Mouse (Mus musculus) intestine, embryonic 16.5 days (tissue): Measurements from ENCODE around the gene Sorbs2. TPM values are rescaled to one million over a fixed set of nuclear protein-coding genes. Genes with fewer than 3 reads are reported as not detected.

Source experiments
- ATAC-seq: fragments of 200-750 bp; cut with Nextera tagmentation; 2 replicates; pipeline ENCODE4 v1.8.0; 2017; ENCODE audit warnings: moderate TSS enrichment, moderate library complexity
- H3K27ac ChIP-seq: fragments of 300-500 bp; sonication (generic); 2 replicates; pipeline ENCODE4 v1.5.1; 2014; ENCODE audit warnings: mild to moderate bottlenecking, low read length
- H3K27me3 ChIP-seq: fragments of 300-500 bp; sonication (generic); replicated peaks from 2 replicates; pipeline ENCODE4 v1.6.1; 2014; ENCODE audit warnings: low read length, control low read depth, mixed read lengths; ENCODE audit not compliant: control insufficient read depth, insufficient read depth
- H3K36me3 ChIP-seq: fragments of 300-500 bp; sonication (generic); 2 replicates; pipeline ENCODE4 v1.6.1; 2014; ENCODE audit warnings: low read length, control low read depth; ENCODE audit not compliant: control insufficient read depth, insufficient read depth
- H3K4me1 ChIP-seq: fragments of 300-500 bp; sonication (generic); 2 replicates; pipeline ENCODE4 v1.6.1; 2014; ENCODE audit warnings: low read length, control low read depth, mixed read lengths; ENCODE audit not compliant: control insufficient read depth, insufficient read depth
- H3K4me2 ChIP-seq: fragments of 300-500 bp; sonication (generic); 2 replicates; pipeline ENCODE4 v1.6.1; 2014; ENCODE audit warnings: low read depth, low read length, control low read depth
- H3K4me3 ChIP-seq: fragments of 300-500 bp; sonication (generic); 2 replicates; pipeline ENCODE4 v1.5.1; 2014; ENCODE audit warnings: mild to moderate bottlenecking, low read length
- H3K9ac ChIP-seq: fragments of 300-500 bp; sonication (generic); 2 replicates; pipeline ENCODE4 v1.6.1; 2014; ENCODE audit warnings: low read depth, low read length
- H3K9me3 ChIP-seq: fragments of 300-500 bp; sonication (generic); 2 replicates; pipeline ENCODE4 v1.6.1; 2016; ENCODE audit warnings: low read length, control low read depth; ENCODE audit not compliant: control insufficient read depth
- WGBS: fragments of 180-500 bp; shearing (Covaris S2); extraction: QIAGEN DNeasy Blood & Tissue Kit; methylation state at CpG from one replicate; pipeline ENCODE4 v1.1.7; 2014; 5-methylcytosine and 5-hydroxymethylcytosine counted together
- polyA plus RNA-seq: library from polyadenylated mRNA; unstranded; fragments of >200 nt; fragmentation: Nextera tagmentation; extraction: Ambion mirVana; gene quantifications from 2 replicates; pipeline ENCODE4 v1.2.1, GENCODE M21; 2015

The Sorbs2 gene
- polyA plus RNA-seq, 1 experiment from 2014 or later, result 19.1 TPM

DNA sequence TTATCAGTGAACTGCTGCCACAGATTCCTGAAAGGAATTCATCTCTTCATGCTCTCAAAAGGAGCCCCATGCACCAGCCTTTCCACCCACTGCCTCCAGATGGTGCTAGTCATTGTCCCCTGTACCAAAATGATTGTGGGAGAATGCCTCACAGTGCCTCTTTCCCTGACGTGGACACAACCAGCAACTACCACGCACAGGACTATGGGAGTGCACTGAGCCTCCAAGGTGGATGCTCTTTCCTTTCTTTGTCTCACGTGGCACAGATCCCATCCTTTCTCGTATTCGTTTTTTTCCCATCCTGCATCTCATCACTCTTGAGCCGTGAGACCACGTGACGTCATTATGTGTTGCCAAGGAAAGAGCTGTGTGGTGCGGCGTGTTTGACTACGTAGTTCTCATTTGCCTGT lies 288.7 kb downstream of the Sorbs2 start:
- Histone ChIP-seq H3K9me3 (no peaks in the 10 kb centered on the region), H3K27me3 (no peaks in the 10 kb centered on the region), H3K27ac (no peak overlapping the region), H3K4me3 (no peak overlapping the region), H3K9ac (no peak overlapping the region), H3K36me3 (no peaks in the 10 kb centered on the region), H3K4me1 (no peaks in the 10 kb centered on the region), H3K4me2 (0 out of 2 replicates have a peak overlapping the region, but pooled peaks have one; percentile 27)
- no peak for ATAC-seq
- WGBS, result 60% methylated on average over 11 of the region's 11 CpGs

DNA sequence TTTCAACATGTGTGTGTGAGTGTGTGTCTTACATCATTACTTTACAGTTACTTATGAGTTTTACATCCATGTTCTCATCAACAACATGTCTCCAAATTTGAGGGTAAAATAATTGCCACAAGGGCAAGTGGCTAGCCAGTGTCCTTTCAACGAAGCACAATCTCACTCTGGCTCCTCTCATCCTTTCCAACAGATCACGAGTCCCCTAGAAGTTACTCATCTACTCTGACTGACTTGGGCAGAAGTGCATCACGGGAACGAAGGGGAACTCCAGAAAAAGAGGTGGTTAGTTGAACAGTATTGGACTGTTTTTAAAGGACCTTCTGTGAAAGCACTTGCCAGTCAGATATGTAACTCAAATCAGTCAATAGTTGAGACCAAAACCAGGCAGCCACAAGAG lies 291.9 kb downstream of the Sorbs2 start:
- no peaks in the 10 kb centered on the region for H3K4me1 ChIP-seq
- no peak overlapping the region for H3K27ac ChIP-seq
- whole genome bisulfite sequencing, result 84% methylated on average over 4 of the region's 4 CpGs
- no peaks in the 10 kb centered on the region for H3K36me3 ChIP-seq
- H3K9ac ChIP-seq, result no peak overlapping the region
- H3K9me3 ChIP-seq, result no peaks in the 10 kb centered on the region
- no peak for ATAC-seq
- no peak overlapping the region for H3K4me3 ChIP-seq
- H3K27me3 ChIP-seq, result no peaks in the 10 kb centered on the region
- no peak overlapping the region for H3K4me2 ChIP-seq

DNA sequence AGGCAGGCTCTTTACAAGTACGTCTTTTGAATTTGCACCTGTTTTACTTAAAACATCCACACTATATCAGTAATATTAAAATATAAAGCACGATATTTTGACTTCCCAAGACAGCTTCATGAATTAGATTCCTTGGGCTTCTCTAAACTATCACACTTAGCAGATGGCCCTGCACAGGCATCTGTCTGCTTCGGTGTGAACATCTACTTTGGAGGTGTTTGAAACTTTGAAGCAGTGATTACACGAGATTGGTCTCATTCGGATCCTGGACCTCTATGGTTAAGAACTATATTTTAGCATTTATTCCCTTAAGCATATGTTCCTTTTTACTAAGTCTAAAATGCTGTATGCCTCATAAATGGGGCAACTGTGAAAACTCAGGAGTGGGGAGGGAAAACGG lies 301.0 kb downstream of the Sorbs2 start:
- no peak overlapping the region for H3K4me3 ChIP-seq
- no peak for ATAC-seq
- H3K9me3 ChIP-seq, result no peaks in the 10 kb centered on the region
- H3K36me3 ChIP-seq, result no peaks in the 10 kb centered on the region
- no peaks in the 10 kb centered on the region for H3K27me3 ChIP-seq
- H3K4me2 ChIP-seq, result no peak overlapping the region
- no peaks in the 10 kb centered on the region for H3K4me1 ChIP-seq
- no peak overlapping the region for H3K9ac ChIP-seq
- WGBS, result 82% methylated on average over 6 of the region's 6 CpGs
- H3K27ac ChIP-seq, result no peak overlapping the region

DNA sequence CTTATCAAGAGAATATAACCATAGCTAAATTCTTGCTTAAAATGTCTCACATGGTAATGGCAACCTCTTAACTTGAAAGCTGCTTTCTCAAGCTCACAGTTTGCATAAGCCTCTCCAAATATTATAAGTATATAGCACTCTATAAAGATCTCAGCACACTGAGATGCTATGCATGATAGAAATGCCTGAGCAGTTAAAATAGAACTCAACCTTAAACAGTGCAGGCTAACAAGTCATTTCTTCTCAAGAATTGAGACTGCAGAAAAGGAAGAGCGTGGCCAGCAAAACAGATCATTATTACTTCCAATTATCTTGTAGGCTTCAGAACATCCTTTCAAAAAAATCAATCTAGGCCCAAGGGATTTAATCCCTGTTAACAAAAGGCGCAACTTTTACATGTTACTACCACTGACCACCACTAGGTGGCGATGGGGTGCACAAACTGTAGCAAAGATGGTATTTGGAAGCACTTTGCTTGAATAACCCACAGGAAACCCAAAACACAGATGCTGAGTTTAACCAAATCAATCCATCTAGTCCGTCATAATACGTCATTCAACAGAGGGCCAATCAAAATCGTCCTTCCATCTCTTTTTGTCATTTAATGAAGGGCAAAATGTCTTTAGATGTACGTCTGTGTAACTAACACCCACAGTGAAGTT lies 309.3 kb downstream of the Sorbs2 start:
- Histone ChIP-seq H3K27ac (no peak overlapping the region), H3K36me3 (no peaks in the 10 kb centered on the region), H3K4me3 (no peak overlapping the region), H3K4me1 (no peaks in the 10 kb centered on the region; the same call in 1 of the 2 replicates), H3K9me3 (no peaks in the 10 kb centered on the region), H3K9ac (no peak overlapping the region), H3K4me2 (no peak overlapping the region), H3K27me3 (no peaks in the 10 kb centered on the region)
- ATAC-seq, result no peak
- 31% methylated on average over 7 of the region's 7 CpGs for WGBS

DNA sequence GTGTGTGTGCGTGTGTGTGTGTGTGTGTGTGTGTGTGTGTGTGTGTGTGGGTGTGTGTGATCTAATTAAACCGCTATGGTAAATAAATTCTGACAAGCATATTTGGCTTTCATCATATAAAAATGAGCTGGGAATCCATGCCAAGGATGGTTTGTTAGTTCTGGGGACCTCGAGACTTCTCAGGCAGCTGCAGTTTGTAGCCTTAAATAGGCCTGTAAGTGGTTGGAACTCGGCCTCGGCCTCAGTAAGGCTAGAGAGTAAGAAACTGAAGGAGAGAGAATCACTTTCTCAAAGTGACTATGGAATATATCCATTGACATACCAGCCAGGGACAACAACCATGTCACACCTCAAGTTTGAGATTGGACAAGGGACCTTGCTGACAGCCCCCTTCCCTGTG lies 314.1 kb downstream of the Sorbs2 start:
- no peaks in the 10 kb centered on the region for H3K9me3 ChIP-seq
- H3K9ac ChIP-seq, result no peak overlapping the region
- H3K27ac ChIP-seq, result 0 out of 2 replicates have a peak overlapping the region, but pooled peaks have one; percentile 2
- H3K36me3 ChIP-seq, result no peaks in the 10 kb centered on the region
- no peaks in the 10 kb centered on the region for H3K27me3 ChIP-seq
- WGBS, result 60% methylated on average over 5 of the region's 5 CpGs
- H3K4me2 ChIP-seq, result no peak overlapping the region
- ATAC-seq, result no peak
- H3K4me1 ChIP-seq, result no peaks in the 10 kb centered on the region; the same call in 1 of the 2 replicates
- H3K4me3 ChIP-seq, result no peak overlapping the region

DNA sequence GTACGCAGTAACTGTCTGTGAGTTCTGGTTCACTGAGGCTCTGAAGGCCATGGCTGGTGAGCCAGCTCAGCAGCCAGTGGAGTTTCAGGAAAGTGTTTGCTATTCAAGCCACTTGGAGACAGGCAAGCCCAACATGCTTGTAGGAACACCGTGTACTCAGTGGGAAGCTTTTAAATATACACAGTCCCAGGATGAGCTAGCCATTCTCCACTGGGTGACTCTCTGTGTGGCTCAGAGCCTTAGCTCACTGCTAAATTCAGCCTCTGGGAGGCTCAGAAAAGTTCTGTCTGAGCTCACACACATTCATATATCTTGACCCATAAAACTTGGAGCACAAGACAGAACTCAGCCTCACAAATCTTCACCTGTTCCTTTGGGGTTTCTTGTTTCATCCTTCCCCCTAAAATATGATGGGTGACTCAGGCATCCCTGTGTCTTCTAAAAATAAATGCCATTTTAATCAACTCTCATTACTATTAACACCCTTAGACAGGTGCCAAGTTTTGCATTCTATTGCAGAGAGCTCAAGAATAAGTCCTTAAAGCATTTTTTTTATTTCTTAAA lies 322.5 kb downstream of the Sorbs2 start:
- no peak overlapping the region for H3K4me2 ChIP-seq
- H3K4me3 ChIP-seq, result no peak overlapping the region
- no peaks in the 10 kb centered on the region for H3K27me3 ChIP-seq
- no peak for ATAC-seq
- WGBS, result 78% methylated on average over 2 of the region's 2 CpGs
- H3K9me3 ChIP-seq, result no peaks in the 10 kb centered on the region
- no peak overlapping the region for H3K27ac ChIP-seq
- no peaks in the 10 kb centered on the region for H3K4me1 ChIP-seq
- no peaks in the 10 kb centered on the region for H3K36me3 ChIP-seq
- H3K9ac ChIP-seq, result no peak overlapping the region

DNA sequence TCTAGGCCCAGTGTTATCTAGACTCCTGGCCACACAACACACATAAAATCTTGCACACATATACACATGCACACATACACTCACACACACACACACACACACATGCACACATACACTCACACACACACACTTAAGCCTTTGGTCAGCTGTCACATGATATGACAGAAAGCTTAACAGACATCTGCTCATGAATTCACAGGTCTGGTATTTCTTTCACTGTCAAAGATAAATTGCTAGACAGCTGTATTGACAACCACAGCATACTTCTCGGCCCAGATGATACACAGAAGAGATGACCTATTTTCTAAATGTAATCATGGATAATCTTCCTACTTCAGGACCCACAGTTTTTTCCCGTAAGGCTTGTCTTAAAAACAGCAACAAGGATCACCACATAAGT lies 326.3 kb downstream of the Sorbs2 start:
- Histone ChIP-seq H3K4me3 (no peak overlapping the region), H3K4me2 (no peak overlapping the region), H3K9ac (no peak overlapping the region), H3K27me3 (no peaks in the 10 kb centered on the region), H3K27ac (no peak overlapping the region), H3K4me1 (no peaks in the 10 kb centered on the region), H3K36me3 (no peaks in the 10 kb centered on the region), H3K9me3 (no peaks in the 10 kb centered on the region)
- 58% methylated on average over 2 of the region's 2 CpGs for WGBS
- no peak for ATAC-seq

DNA sequence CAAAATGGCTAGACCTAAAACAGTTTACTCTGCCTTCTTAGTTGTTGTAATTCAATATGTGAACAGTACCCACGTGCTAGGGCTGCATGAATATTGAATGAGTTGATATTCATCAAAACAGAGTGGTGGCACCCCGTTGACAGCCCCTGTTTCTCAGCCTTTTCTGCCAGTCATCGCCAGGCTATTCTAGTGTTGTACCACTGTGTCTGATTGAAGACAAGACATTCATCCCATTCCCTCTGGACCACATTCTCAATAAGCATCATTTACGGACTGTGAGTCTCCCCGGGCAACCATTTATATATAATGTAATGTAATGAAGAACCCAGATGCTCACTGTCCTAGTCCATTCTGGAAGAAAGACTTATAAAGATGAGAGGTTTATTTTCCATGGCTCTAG lies 335.7 kb downstream of the Sorbs2 start:
- 78% methylated on average over 5 of the region's 5 CpGs for WGBS
- Histone ChIP-seq H3K9ac (no peak overlapping the region), H3K4me3 (no peak overlapping the region), H3K36me3 (no peaks in the 10 kb centered on the region), H3K27me3 (no peaks in the 10 kb centered on the region), H3K27ac (no peak overlapping the region), H3K9me3 (no peaks in the 10 kb centered on the region), H3K4me2 (no peak overlapping the region), H3K4me1 (peaks cover 14% of the 10 kb centered on the region)
- no peak for ATAC-seq

DNA sequence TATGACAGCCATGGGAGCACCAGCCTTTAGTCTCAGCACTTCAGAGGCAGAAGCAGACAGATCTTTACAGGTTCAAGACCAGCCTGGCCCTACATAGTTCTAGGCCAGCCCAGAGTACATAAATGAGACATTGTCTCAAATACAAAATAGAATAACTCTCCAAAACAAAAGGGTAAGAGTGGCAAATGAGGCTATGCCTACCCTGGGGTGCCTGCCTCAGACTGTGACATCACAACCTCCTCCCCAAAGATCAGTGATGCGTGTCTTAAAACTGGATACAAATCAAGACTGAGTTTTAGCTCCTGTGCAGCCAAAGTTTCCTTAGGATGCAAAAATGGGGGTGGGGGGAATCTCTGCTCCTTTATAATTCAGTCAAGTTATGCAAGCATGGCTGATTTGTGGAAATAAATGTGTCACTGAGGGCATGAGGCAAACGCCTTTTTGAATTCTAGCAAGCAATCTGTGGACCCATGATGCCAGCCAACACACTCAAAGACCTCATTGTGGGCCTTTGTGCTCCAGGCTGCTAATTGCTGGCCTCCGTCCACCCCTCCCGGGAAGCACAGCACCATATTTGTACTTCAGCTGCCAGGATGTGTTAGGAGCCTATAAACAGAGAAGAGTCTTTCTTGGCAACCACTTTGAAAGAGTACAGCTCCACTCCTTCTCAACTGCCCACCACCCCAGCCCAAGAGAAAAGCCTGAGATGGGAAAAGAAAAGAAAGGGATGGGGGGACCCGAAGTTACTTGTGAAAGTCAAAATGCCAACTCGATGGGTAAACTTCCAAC lies 336.7 kb downstream of the Sorbs2 start:
- 61% methylated on average over 6 of the region's 6 CpGs for WGBS
- Histone ChIP-seq H3K4me1 (peaks cover 14% of the 10 kb centered on the region), H3K4me3 (no peak overlapping the region), H3K9ac (no peak overlapping the region), H3K27ac (peak overlapping the region; percentile 60), H3K4me2 (no peak overlapping the region), H3K27me3 (no peaks in the 10 kb centered on the region), H3K9me3 (no peaks in the 10 kb centered on the region), H3K36me3 (no peaks in the 10 kb centered on the region)
- peak; percentile 65 for ATAC-seq
